Mouse (Mus musculus): ENCODE data around the gene Sumf1. TPM values are rescaled to one million over a fixed set of nuclear protein-coding genes. Genes with fewer than 3 reads are reported as not detected.

Sumf1 gene
- total and polyA plus RNA-seq, 3 experiments = 16.0 to 25.9 (median 22.8) TPM

- Histone ChIP-seq H3K4me3 (ENCODE audit: low read depth, low read length) (no peak overlapping the region), H3K4me1 (ENCODE audit: insufficient read depth, low read depth, low read length) (no peaks in the 10 kb centered on the region), H3K27me3 (ENCODE audit: insufficient read depth, low read length) (no peaks in the 10 kb centered on the region), H3K36me3 (replicated peaks) (peaks cover 72% of the 10 kb centered on the region), H3K9me3 (replicated peaks) (no peaks in the 10 kb centered on the region)
- ATAC-seq (ENCODE audit: extremely low read depth, insufficient number of reproducible peaks, low FRiP score, poor library complexity, severe bottlenecking) = no peak
- TF ChIP-seq TAL1 (conservative IDR thresholded peaks at IDR 0.05; ENCODE audit: low read depth, low read length) (no peak), GATA1 (IDR thresholded peaks at IDR 0.05; ENCODE audit: borderline replicate concordance, low read length) (no peak), POLR2AphosphoS5 (IDR thresholded peaks at IDR 0.05; ENCODE audit: insufficient replicate concordance, low read depth, low read length) (no peak), GATA2 (IDR thresholded peaks at IDR 0.05; ENCODE audit: borderline replicate concordance, low read depth, low read length) (no peak), CTCF (IDR thresholded peaks at IDR 0.05; ENCODE audit: low read depth, low read length) (no peak)
- DNase-seq (ENCODE audit: low spot score) = no peak
Measured at GRCm38 (mm10) chr6:108146637-108147036, 38.7 kb downstream of the Sumf1 start.

DNA sequence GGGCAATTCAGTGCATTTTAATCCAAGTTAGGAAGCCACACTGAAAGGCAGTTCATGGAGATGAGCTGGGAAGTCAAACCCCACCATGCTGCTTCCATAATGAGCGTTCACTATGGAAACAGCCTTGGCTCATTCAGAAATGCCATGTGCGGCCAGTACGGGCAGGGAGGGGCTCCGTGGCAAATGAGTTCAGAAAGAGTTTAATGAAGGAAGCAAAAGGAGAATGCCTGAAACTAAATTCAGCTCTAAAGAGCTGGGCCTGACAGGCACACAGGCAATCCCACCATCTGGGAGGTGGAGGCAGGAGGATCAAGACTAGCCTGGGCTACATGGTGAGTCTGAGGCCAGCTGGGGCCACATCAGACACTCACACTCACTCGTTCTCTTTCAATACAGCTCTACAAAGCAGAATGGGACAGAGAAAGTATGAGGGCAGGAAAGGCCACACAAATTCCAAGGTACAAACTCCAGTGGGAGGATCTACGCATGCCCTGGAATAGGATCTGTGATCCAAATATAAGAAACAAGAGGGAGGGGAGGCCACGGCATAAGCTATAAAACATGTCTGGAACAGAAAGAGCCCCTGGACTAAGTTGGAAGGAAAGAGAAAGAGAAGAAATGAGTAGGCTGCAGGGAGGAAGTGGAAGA lies 39.3 kb downstream of the Sumf1 start:
- Histone ChIP-seq H3K27me3 (ENCODE audit: insufficient read depth, low read length) (no peaks in the 10 kb centered on the region), H3K4me3 (ENCODE audit: low read depth, low read length) (no peak overlapping the region), H3K4me1 (ENCODE audit: insufficient read depth, low read depth, low read length) (no peaks in the 10 kb centered on the region), H3K36me3 (replicated peaks) (peaks cover 72% of the 10 kb centered on the region), H3K9me3 (replicated peaks) (no peaks in the 10 kb centered on the region)
- no peak for ATAC-seq (ENCODE audit: extremely low read depth, insufficient number of reproducible peaks, low FRiP score, poor library complexity, severe bottlenecking)
- DNase-seq (ENCODE audit: low spot score) = no peak
- TF ChIP-seq CTCF (IDR thresholded peaks at IDR 0.05; ENCODE audit: low read depth, low read length) = no peak
- no peak for TF ChIP-seq TAL1 (conservative IDR thresholded peaks at IDR 0.05; ENCODE audit: low read depth, low read length)
- TF ChIP-seq POLR2AphosphoS5 (IDR thresholded peaks at IDR 0.05; ENCODE audit: insufficient replicate concordance, low read depth, low read length) = no peak

GRCm38 (mm10) chr6:108145241-108145640 lies 40.1 kb downstream of the Sumf1 start:
- TF ChIP-seq POLR2AphosphoS5 (IDR thresholded peaks at IDR 0.05; ENCODE audit: insufficient replicate concordance, low read depth, low read length) = no peak
- TF ChIP-seq GATA2 (IDR thresholded peaks at IDR 0.05; ENCODE audit: borderline replicate concordance, low read depth, low read length) = no peak
- no peak for TF ChIP-seq GATA1 (IDR thresholded peaks at IDR 0.05; ENCODE audit: borderline replicate concordance, low read length)
- no peak for TF ChIP-seq CTCF (IDR thresholded peaks at IDR 0.05; ENCODE audit: low read depth, low read length)
- TF ChIP-seq TAL1 (conservative IDR thresholded peaks at IDR 0.05; ENCODE audit: low read depth, low read length) = no peak
- Histone ChIP-seq H3K9me3 (replicated peaks) (no peaks in the 10 kb centered on the region), H3K36me3 (replicated peaks) (peaks cover 69% of the 10 kb centered on the region), H3K4me1 (ENCODE audit: insufficient read depth, low read depth, low read length) (no peaks in the 10 kb centered on the region), H3K4me3 (ENCODE audit: low read depth, low read length) (no peak overlapping the region), H3K27me3 (ENCODE audit: insufficient read depth, low read length) (no peaks in the 10 kb centered on the region)
- ATAC-seq (ENCODE audit: extremely low read depth, insufficient number of reproducible peaks, low FRiP score, poor library complexity, severe bottlenecking) (no peak), DNase-seq (ENCODE audit: low spot score) (no peak)

GRCm38 (mm10) chr6:108142796-108143195 lies 42.6 kb downstream of the Sumf1 start:
- H3K27me3 ChIP-seq (ENCODE audit: insufficient read depth, low read length) = no peaks in the 10 kb centered on the region

DNA sequence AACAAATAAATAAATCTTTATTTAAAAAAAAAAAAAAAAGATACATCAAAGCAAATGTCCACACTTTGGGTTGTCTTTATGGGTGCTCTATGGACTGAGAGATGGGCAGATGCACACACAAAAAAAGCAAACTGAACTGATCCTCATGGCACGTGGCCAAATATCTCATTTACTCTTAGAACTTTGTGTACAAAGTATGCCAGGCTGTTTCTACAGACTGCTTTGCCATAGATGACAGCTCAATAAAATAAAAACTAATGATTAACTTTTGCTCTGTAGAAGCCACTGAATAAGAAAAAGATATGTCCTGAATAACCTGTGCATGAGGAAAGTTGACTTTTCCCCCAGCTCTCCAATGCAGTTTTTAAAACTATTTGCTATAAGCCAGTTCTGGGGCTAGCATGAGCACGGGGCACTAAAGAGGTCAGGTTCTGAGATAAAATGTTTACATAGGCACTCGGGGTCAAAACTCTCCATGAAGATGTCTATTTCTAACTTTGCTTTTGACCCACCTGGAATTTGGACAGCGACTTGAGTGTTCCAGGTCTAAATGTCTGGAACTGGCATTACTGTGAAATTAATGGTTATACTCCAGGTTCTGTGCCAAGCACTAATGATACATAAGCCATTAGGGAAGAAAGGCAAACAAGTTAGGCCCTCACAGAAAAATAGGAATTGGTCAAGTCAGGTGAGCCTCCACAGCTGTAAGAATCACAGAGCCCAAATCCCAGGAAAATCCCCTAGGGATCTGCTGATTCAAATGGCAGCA lies 44.5 kb downstream of the Sumf1 start:
- TF ChIP-seq CTCF (IDR thresholded peaks at IDR 0.05; ENCODE audit: low read depth, low read length) (no peak), GATA2 (IDR thresholded peaks at IDR 0.05; ENCODE audit: borderline replicate concordance, low read depth, low read length) (no peak), GATA1 (IDR thresholded peaks at IDR 0.05; ENCODE audit: borderline replicate concordance, low read length) (no peak), POLR2AphosphoS5 (IDR thresholded peaks at IDR 0.05; ENCODE audit: insufficient replicate concordance, low read depth, low read length) (no peak), TAL1 (conservative IDR thresholded peaks at IDR 0.05; ENCODE audit: low read depth, low read length) (no peak)
- DNase-seq (ENCODE audit: low spot score) (no peak), ATAC-seq (ENCODE audit: extremely low read depth, insufficient number of reproducible peaks, low FRiP score, poor library complexity, severe bottlenecking) (no peak)
- H3K9me3 ChIP-seq (replicated peaks) = no peaks in the 10 kb centered on the region
- H3K36me3 ChIP-seq (replicated peaks) = peaks cover 60% of the 10 kb centered on the region
- no peaks in the 10 kb centered on the region for H3K27me3 ChIP-seq (ENCODE audit: insufficient read depth, low read length)
- H3K4me3 ChIP-seq (ENCODE audit: low read depth, low read length) = no peak overlapping the region
- no peaks in the 10 kb centered on the region for H3K4me1 ChIP-seq (ENCODE audit: insufficient read depth, low read depth, low read length)

More at GRCm38 (mm10) chr6:108142796-108143195, 42.6 kb downstream of the Sumf1 start:
- Histone ChIP-seq H3K9me3 (replicated peaks) (no peaks in the 10 kb centered on the region), H3K4me3 (ENCODE audit: low read depth, low read length) (no peak overlapping the region), H3K4me1 (ENCODE audit: insufficient read depth, low read depth, low read length) (no peaks in the 10 kb centered on the region), H3K36me3 (replicated peaks) (peaks cover 71% of the 10 kb centered on the region)
- TF ChIP-seq POLR2AphosphoS5 (IDR thresholded peaks at IDR 0.05; ENCODE audit: insufficient replicate concordance, low read depth, low read length) (no peak), GATA2 (IDR thresholded peaks at IDR 0.05; ENCODE audit: borderline replicate concordance, low read depth, low read length) (no peak), GATA1 (IDR thresholded peaks at IDR 0.05; ENCODE audit: borderline replicate concordance, low read length) (no peak), TAL1 (conservative IDR thresholded peaks at IDR 0.05; ENCODE audit: low read depth, low read length) (no peak), CTCF (IDR thresholded peaks at IDR 0.05; ENCODE audit: low read depth, low read length) (no peak)
- DNase-seq (ENCODE audit: low spot score) (no peak), ATAC-seq (ENCODE audit: extremely low read depth, insufficient number of reproducible peaks, low FRiP score, poor library complexity, severe bottlenecking) (no peak)

DNA sequence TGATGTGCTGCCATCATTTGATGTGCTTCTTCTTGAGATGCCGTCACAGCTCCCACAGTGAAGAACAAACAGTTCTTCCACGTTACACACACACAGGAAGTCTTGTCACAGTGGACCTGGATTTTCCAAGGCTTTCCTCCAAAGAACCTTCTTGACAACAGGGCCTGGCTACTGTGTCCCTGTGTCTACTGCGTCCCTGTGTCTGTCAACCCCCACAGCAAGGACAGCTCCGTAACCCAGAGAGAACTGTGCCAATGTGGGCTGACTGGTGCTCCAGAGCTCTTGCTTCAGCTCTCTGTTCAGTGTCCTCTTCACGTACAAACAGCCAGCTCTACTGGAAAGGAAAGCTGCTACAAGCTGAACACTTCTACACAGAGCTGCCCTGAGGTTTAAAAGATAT lies 48.4 kb downstream of the Sumf1 start:
- Histone ChIP-seq H3K4me1 (ENCODE audit: insufficient read depth, low read depth, low read length) (no peaks in the 10 kb centered on the region), H3K9me3 (replicated peaks) (no peaks in the 10 kb centered on the region), H3K4me3 (ENCODE audit: low read depth, low read length) (no peak overlapping the region), H3K36me3 (replicated peaks) (peaks cover 34% of the 10 kb centered on the region), H3K27me3 (ENCODE audit: insufficient read depth, low read length) (no peaks in the 10 kb centered on the region)
- no peak for DNase-seq (ENCODE audit: low spot score)
- no peak for TF ChIP-seq CTCF (IDR thresholded peaks at IDR 0.05; ENCODE audit: low read depth, low read length)
- TF ChIP-seq POLR2AphosphoS5 (IDR thresholded peaks at IDR 0.05; ENCODE audit: insufficient replicate concordance, low read depth, low read length) = no peak
- TF ChIP-seq GATA1 (IDR thresholded peaks at IDR 0.05; ENCODE audit: borderline replicate concordance, low read length) = no peak
- TF ChIP-seq TAL1 (conservative IDR thresholded peaks at IDR 0.05; ENCODE audit: low read depth, low read length) = no peak
- no peak for TF ChIP-seq GATA2 (IDR thresholded peaks at IDR 0.05; ENCODE audit: borderline replicate concordance, low read depth, low read length)
- ATAC-seq (ENCODE audit: extremely low read depth, insufficient number of reproducible peaks, low FRiP score, poor library complexity, severe bottlenecking) = no peak
